Mouse (Mus musculus) CH12.LX (cell line): ENCODE measurements around the gene Cldn17. TPM values are rescaled to one million over a fixed set of nuclear protein-coding genes. Genes with fewer than 3 reads are reported as not detected.

Source experiments
- DNase-seq: peaks from one replicate; pipeline ENCODE4 v3.0.0-alpha.2; 2013; ENCODE audit errors: extremely low read depth
- H3K27ac ChIP-seq: 2 replicates; pipeline ENCODE4 v1.5.1; 2012; ENCODE audit warnings: low read depth, mild to moderate bottlenecking, control low read depth, moderate library complexity; ENCODE audit not compliant: insufficient read depth
- H3K27me3 ChIP-seq: replicated peaks from 2 replicates; pipeline ENCODE3; 2012; ENCODE audit warnings: inconsistent platforms
- H3K36me3 ChIP-seq, 2 experiments: replicated peaks in 1 of 2; 2 replicates each; pipeline versions ENCODE3 to v1.6.1; 2012; ENCODE audit warnings: inconsistent platforms in 1 of 2, low read length in 1 of 2, mild to moderate bottlenecking in 1 of 2, mixed read lengths in 1 of 2, moderate library complexity in 1 of 2; ENCODE audit not compliant: control insufficient read depth in 1 of 2, insufficient read depth in 1 of 2
- H3K4me1 ChIP-seq, 2 experiments: 2 replicates each; pipeline ENCODE4 v1.6.1; 2012; ENCODE audit warnings: inconsistent platforms in 1 of 2, moderate library complexity in 1 of 2; ENCODE audit not compliant: insufficient read depth in 2 of 2, control insufficient read depth in 1 of 2
- H3K4me2 ChIP-seq: 2 replicates; pipeline ENCODE4 v1.6.1; 2012; ENCODE audit warnings: low read depth, mild to moderate bottlenecking, control low read depth; ENCODE audit not compliant: poor library complexity, insufficient read depth, severe bottlenecking
- H3K4me3 ChIP-seq, 3 experiments: fragments of 150-350 bp in 1 of 3; sonication (generic) in 1 of 3; replicated peaks in 1 of 3; 2 replicates each; pipeline versions ENCODE3 to v1.5.1; 2011 to 2012; ENCODE audit warnings: low read depth in 2 of 3, low read length in 2 of 3, mild to moderate bottlenecking in 2 of 3, moderate library complexity in 2 of 3, control low read depth in 1 of 3, improper control_type of control experiment in 1 of 3, inconsistent platforms in 1 of 3, mixed read lengths in 1 of 3; ENCODE audit not compliant: poor library complexity in 1 of 3
- H3K79me2 ChIP-seq: replicated peaks from 2 replicates; pipeline ENCODE4 v1.6.1; 2012; ENCODE audit warnings: mild to moderate bottlenecking, moderate library complexity; ENCODE audit not compliant: control insufficient read depth, poor library complexity, insufficient read depth, severe bottlenecking; ENCODE audit errors: extremely low read depth
- H3K9ac ChIP-seq: 2 replicates; pipeline ENCODE4 v1.6.1; 2012; ENCODE audit warnings: low read depth, mild to moderate bottlenecking, control low read depth, moderate library complexity; ENCODE audit not compliant: insufficient read depth
- H3K9me3 ChIP-seq: replicated peaks from 2 replicates; pipeline ENCODE3; 2012; ENCODE audit warnings: low read length, inconsistent platforms, mixed read lengths
- CHD1 ChIP-seq: IDR thresholded peaks from 2 replicates; pipeline ENCODE4 v1.6.1; 2012; ENCODE audit warnings: low read depth, low read length, improper control_type of control experiment, inconsistent platforms
- CHD2 ChIP-seq: IDR thresholded peaks from 2 replicates; pipeline ENCODE4 v1.6.1; 2011; ENCODE audit warnings: low read length, improper control_type of control experiment
- CTCF ChIP-seq, 2 experiments: IDR thresholded peaks in 1 of 2; conservative IDR thresholded peaks in 1 of 2; 2 replicates each; pipeline ENCODE4 v1.5.1; 2011 to 2012; ENCODE audit warnings: low read depth in 2 of 2, low read length in 2 of 2, improper control_type of control experiment in 1 of 2, inconsistent platforms in 1 of 2, mild to moderate bottlenecking in 1 of 2, moderate library complexity in 1 of 2
- E2F4 ChIP-seq: IDR thresholded peaks from 2 replicates; pipeline ENCODE4 v1.6.1; 2011; ENCODE audit warnings: low read depth, low read length, improper control_type of control experiment; ENCODE audit not compliant: insufficient replicate concordance
- ELF1 ChIP-seq: IDR thresholded peaks from 2 replicates; pipeline ENCODE4 v1.6.1; 2014; ENCODE audit warnings: low read depth, mild to moderate bottlenecking, inconsistent platforms, low read length, improper control_type of control experiment
- EP300 ChIP-seq: IDR thresholded peaks from 2 replicates; pipeline ENCODE4 v1.6.1; 2011; ENCODE audit warnings: low read length, improper control_type of control experiment
- HCFC1 ChIP-seq: IDR thresholded peaks from 2 replicates; pipeline ENCODE4 v1.6.1; 2012; ENCODE audit warnings: low read depth, mild to moderate bottlenecking, inconsistent platforms, low read length, improper control_type of control experiment
- IRF4 ChIP-seq: IDR thresholded peaks from 2 replicates; pipeline ENCODE4 v1.6.1; 2014; ENCODE audit warnings: low read depth, mild to moderate bottlenecking, inconsistent platforms, low read length, improper control_type of control experiment
- JUN ChIP-seq: IDR thresholded peaks from 2 replicates; pipeline ENCODE4 v1.6.1; 2011; ENCODE audit warnings: low read depth, mild to moderate bottlenecking, low read length, improper control_type of control experiment, moderate library complexity; ENCODE audit not compliant: insufficient read depth
- JUND ChIP-seq: conservative IDR thresholded peaks from 2 replicates; pipeline ENCODE4 v1.6.1; 2011; ENCODE audit warnings: low read depth, low read length, improper control_type of control experiment
- MAFK ChIP-seq: IDR thresholded peaks from 2 replicates; pipeline ENCODE4 v1.6.1; 2011; ENCODE audit warnings: low read length, improper control_type of control experiment; ENCODE audit not compliant: insufficient replicate concordance
- MAX ChIP-seq: IDR thresholded peaks from 2 replicates; pipeline ENCODE4 v1.6.1; 2011; ENCODE audit warnings: low read length, improper control_type of control experiment
- MEF2A ChIP-seq: IDR thresholded peaks from 2 replicates; pipeline ENCODE4 v1.6.1; 2014; ENCODE audit warnings: low read depth, mild to moderate bottlenecking, inconsistent platforms, low read length, improper control_type of control experiment, borderline replicate concordance
- NELFE ChIP-seq: IDR thresholded peaks from 2 replicates; pipeline ENCODE4 v1.6.1; 2011; ENCODE audit warnings: low read depth, low read length, improper control_type of control experiment
- NRF1 ChIP-seq: IDR thresholded peaks from 2 replicates; pipeline ENCODE4 v1.6.1; 2014; ENCODE audit warnings: low read depth, mild to moderate bottlenecking, inconsistent platforms, low read length, improper control_type of control experiment, moderate library complexity
- PAX5 ChIP-seq: IDR thresholded peaks from 2 replicates; pipeline ENCODE4 v1.6.1; 2012; ENCODE audit warnings: low read length, inconsistent platforms, mixed read lengths
- RAD21 ChIP-seq: IDR thresholded peaks from 2 replicates; pipeline ENCODE4 v1.6.1; 2011; ENCODE audit warnings: low read depth, mild to moderate bottlenecking, low read length, improper control_type of control experiment, moderate library complexity
- RCOR1 ChIP-seq: conservative IDR thresholded peaks from 2 replicates; pipeline ENCODE4 v1.6.1; 2012; ENCODE audit warnings: low read depth, mild to moderate bottlenecking, inconsistent platforms, low read length, improper control_type of control experiment
- SIN3A ChIP-seq: IDR thresholded peaks from 2 replicates; pipeline ENCODE4 v1.6.1; 2012; ENCODE audit warnings: low read length, improper control_type of control experiment, inconsistent platforms
- TCF12 ChIP-seq: IDR thresholded peaks from 2 replicates; pipeline ENCODE4 v1.6.1; 2014; ENCODE audit warnings: low read depth, mild to moderate bottlenecking, inconsistent platforms, low read length, improper control_type of control experiment
- UBTF ChIP-seq: IDR thresholded peaks from 2 replicates; pipeline ENCODE4 v1.6.1; 2012; ENCODE audit warnings: low read depth, mild to moderate bottlenecking, inconsistent platforms, low read length, improper control_type of control experiment, moderate library complexity
- USF2 ChIP-seq: conservative IDR thresholded peaks from 2 replicates; pipeline ENCODE4 v1.6.1; 2011; ENCODE audit warnings: low read depth, low read length, improper control_type of control experiment
- ZKSCAN1 ChIP-seq: IDR thresholded peaks from 2 replicates; pipeline ENCODE4 v1.6.1; 2012; ENCODE audit warnings: low read depth, inconsistent platforms, low read length, improper control_type of control experiment, borderline replicate concordance
- ZNF384 ChIP-seq: IDR thresholded peaks from 2 replicates; pipeline ENCODE4 v1.6.1; 2012; ENCODE audit warnings: low read depth, low read length, improper control_type of control experiment, inconsistent platforms
- dilution Hi-C: fragments of 300-500 bp; cut with MboI; formaldehyde crosslinking; loops from 2 replicates; pipeline ENCODE4 v1.14.3; 2020; ENCODE audit warnings: low sequenced_read_pairs; ENCODE audit not compliant: extremely low pct_unique_long_range_greater_than_20kb, extremely low pct_ligation_motif_present
- in situ Hi-C: fragments of 300-500 bp; cut with MboI; formaldehyde crosslinking; loops from 3 replicates; pipeline ENCODE4 v1.14.3; 2019; ENCODE audit warnings: low sequenced_read_pairs, low pct_ligation_motif_present, low pct_unique_long_range_greater_than_20kb, mixed read lengths
- polyA plus RNA-seq: library from polyadenylated mRNA; unstranded; fragments of >175 nt; gene quantifications from 2 replicates; pipeline ENCODE4 v1.2.1, GENCODE M21; 2012; ENCODE audit warnings: low read depth; ENCODE audit not compliant: insufficient read length
- total RNA-seq, 2 experiments: library from RNA; depleted of rRNA; stranded (reverse); fragments of 300-350 nt in 1 of 2; fragments of >200 nt in 1 of 2; gene quantifications; 2 replicates each; pipeline ENCODE4 v1.2.3; 2012 to 2014

Gene Cldn17
- total and polyA plus RNA-seq, 3 experiments: not detected

DNA sequence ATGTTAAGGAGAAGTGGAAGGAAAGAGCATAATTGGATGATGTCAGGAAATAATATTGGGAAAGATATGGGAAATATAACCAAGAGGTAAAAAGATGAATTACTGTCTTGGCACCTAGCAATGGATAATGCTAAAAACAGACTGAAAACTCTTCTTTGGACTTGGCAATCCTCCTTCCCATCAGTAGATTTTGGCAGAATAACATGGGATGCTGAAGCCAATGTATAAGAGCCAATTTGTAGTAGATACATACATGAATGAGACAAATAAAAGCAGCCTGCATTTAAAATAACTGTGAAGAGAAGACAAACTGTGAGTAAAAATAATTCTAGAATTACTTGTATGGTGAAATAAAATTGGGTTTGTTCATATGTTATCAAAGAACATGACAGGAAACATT lies 18.7 kb downstream of the Cldn17 start:
- dilution Hi-C loops (no loop called here), in situ Hi-C loops (no loop called here)
- Histone ChIP-seq H3K4me1 (no peaks in the 10 kb centered on the region), H3K9ac (no peak overlapping the region), H3K36me3 (no peaks in the 10 kb centered on the region), H3K79me2 (no peaks in the 10 kb centered on the region), H3K9me3 (peaks cover 44% of the 10 kb centered on the region), H3K27me3 (no peaks in the 10 kb centered on the region), H3K27ac (no peak overlapping the region), H3K4me3 (no peak overlapping the region), H3K4me2 (no peak overlapping the region)
- TF ChIP-seq EP300 (no peak), ELF1 (no peak), ZNF384 (no peak), JUND (no peak), CHD1 (no peak), UBTF (no peak), JUN (no peak), HCFC1 (no peak), MEF2A (no peak), USF2 (no peak), RAD21 (no peak), NRF1 (no peak), TCF12 (no peak)
- no peak for DNase-seq

DNA sequence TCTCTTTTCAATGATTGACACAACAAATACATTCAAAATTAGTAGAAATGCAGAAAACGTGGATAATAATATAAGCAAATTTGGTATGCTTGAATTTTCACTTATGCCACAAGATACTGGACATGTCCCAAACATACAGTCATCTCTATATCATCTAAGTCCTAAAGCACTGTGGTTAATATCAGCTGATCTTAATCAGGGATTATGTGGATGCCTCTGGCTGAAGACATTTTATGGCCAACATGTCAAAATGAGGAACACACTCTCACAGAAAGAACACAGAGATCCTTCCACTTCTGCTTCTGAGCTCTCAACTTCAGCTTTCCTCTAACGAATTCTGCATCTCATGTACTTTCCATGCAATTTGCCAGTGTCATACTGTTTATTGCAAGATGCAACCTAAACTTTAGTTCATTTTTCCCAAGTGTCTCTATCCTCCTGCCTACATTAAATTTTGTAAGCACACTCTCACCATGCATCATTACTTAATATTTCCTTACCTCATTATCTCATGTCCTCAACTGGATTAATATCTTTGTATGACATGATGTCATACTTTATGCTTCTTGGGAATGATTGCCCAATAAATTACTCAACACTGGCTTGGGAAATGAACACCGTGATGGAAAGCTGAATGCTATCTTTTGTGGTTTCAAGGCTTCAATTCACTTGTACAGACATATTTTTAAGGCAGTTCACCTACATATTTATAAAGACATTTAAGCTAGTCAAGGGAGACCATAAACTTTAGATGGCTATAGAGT lies 26.6 kb downstream of the Cldn17 start:
- Histone ChIP-seq H3K79me2 (no peaks in the 10 kb centered on the region), H3K27me3 (no peaks in the 10 kb centered on the region), H3K27ac (no peak overlapping the region), H3K36me3 (no peaks in the 10 kb centered on the region), H3K4me3 (no peak overlapping the region), H3K9ac (no peak overlapping the region), H3K9me3 (peaks cover 48% of the 10 kb centered on the region), H3K4me1 (no peaks in the 10 kb centered on the region), H3K4me2 (no peak overlapping the region)
- dilution Hi-C loops: no loop called here
- TF ChIP-seq ELF1: no peak
- in situ Hi-C loops: no loop called here
- no peak for DNase-seq

DNA sequence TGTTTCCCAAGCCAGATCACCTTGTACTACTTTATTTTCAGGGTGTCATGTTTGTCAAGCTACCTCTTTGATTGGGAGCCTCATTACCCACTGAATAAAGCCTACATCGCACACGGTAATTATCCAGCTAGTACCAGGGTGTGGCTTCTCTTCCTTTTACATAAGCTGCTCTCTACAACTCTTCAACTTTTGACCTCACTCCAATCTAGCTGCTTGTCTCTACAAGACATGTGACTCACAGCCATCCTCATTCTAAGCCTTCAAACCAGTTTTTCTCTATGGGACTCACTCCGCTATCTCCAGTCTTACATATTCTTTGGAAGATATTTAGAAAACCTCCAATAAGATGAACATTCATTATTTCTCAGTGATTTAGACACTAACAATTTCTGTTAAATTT lies 43.5 kb downstream of the Cldn17 start:
- TF ChIP-seq MAFK (no peak), CTCF (conservative IDR thresholded peaks at IDR 0.05 in 1 of 2, IDR thresholded peaks at IDR 0.05 in 1 of 2; ENCODE audit: low read depth in 2 of 2, low read length in 2 of 2) (no peak), CHD2 (no peak), MAX (no peak), EP300 (no peak), RAD21 (no peak), HCFC1 (no peak), MEF2A (no peak), RCOR1 (no peak), NELFE (no peak), JUND (no peak), PAX5 (no peak), UBTF (no peak), ZKSCAN1 (no peak), TCF12 (no peak), SIN3A (no peak), IRF4 (no peak), E2F4 (no peak), ELF1 (no peak), JUN (no peak)
- TF ChIP-seq, all 38 proteins: peak for 0
- Histone ChIP-seq H3K9ac (no peak overlapping the region), H3K4me1 (no peaks in the 10 kb centered on the region), H3K4me2 (no peak overlapping the region), H3K27ac (no peak overlapping the region), H3K36me3 (no peaks in the 10 kb centered on the region), H3K9me3 (peaks cover 47% of the 10 kb centered on the region), H3K27me3 (no peaks in the 10 kb centered on the region), H3K4me3 (no peak overlapping the region), H3K79me2 (no peaks in the 10 kb centered on the region)
- DNase-seq: no peak
- in situ Hi-C loops (no loop called here), dilution Hi-C loops (no loop called here)
